Mouse (Mus musculus): Measurements from ENCODE around the gene Kif5c.

Kif5c gene

DNA sequence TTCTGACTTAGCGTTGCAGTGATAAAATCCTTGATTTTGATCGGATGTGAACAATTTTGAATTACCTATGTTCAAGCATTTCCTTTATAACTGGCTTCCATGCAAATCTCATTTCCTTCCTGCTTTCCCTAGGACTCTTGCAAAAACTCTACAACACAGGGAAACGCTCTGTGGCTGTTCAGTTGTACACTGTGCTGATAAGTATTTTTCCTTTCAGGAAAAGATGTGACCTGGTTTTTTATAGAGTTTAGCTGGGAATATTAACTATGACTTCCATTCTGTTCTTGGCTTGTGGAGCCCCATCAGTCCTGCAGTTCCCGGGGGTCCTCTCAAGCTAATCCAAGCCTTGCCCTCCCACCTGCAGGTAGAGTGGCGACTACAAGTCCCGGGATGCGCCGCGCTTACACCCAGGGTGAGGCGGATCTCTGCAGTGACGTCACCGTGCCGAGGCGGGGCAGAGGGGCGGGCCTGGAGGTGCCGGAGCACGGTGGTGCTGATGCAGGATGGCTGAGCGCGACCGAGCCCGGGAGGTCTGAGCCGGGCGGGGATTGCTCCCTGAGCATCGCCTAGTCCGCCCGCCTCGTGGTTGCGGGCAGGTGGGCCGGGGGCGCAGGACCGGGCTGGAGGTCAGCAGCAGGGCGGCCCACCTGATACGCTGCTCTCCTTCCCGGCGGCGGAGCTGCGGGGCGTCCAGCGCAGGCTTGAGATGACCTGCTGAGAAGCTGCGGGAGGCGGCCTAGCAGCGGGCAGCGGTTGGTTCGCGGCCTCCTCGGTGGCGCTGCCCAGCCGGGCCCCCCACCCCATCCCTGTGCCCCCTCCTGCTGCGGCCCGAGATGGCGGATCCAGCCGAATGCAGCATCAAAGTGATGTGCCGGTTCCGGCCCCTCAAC is at the start of gene Kif5c:
Gene Kif5c (plus strand): TSS at position 470 of the 890 bp plus-strand sequence.
- DNase-seq (ENCODE audit: low spot score) = peak; percentile 94

DNA sequence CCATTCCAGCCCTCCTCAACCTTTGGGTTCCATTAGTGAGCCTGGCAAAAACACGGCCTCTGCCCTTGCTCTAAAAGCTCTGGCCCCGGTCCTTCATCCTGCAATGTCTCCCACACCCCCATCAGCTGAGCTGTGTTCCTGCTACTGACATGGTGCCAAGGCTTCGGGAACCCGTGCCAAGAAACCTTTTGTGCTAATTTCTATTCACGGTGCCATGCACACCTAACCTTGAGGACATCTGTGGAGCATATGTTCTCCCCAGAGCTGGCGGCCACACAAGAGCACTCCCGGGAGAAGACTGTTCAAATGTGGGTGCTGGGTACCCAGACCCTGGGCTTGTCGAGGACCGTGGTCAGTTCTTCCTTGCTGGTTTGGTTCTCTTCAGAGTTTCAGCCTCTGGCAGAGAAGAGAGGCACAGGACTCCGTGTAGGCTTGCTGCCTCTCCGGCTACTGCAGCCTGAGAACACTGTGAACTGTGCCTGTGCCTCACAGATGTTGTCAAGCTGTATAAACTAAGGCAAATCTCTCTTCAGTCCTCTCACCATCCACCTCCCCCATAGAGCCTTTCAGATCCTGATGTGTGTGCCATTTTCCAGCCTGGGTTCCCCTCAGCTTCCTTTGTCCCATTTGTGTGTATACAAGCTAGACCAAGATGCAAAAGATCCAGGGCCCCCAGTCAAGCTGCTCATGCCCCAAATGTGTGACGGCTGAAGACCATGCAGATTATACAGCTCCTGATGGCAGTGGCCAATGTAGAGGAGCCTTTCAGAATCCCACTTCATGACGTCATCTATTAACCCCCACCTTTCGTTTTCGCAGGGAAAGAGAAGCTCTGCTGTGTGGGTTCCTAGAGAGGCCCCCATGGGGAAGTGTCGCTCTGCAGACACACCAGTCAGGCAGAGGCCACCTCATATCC is 49.0 kb upstream of the Kif5c start:
- peak; percentile 35 for DNase-seq (ENCODE audit: low spot score)

DNA sequence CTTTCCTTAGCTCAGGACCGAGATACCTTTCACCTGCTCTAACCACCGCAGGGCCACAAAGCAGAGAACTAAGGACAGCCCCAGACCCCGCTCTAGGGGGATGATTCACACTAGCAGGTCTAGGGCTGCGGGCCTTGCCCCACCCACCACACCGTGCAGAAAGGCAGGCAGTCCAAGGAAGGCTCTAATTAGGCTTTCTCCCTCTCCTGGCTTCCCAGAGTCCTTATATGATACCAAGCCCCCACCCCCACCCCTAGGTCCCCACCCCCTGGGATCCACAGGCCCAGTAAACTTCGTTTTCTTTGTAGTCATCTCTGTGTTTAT is 48.4 kb upstream of the Kif5c start:
- no peak for DNase-seq (ENCODE audit: low spot score)

DNA sequence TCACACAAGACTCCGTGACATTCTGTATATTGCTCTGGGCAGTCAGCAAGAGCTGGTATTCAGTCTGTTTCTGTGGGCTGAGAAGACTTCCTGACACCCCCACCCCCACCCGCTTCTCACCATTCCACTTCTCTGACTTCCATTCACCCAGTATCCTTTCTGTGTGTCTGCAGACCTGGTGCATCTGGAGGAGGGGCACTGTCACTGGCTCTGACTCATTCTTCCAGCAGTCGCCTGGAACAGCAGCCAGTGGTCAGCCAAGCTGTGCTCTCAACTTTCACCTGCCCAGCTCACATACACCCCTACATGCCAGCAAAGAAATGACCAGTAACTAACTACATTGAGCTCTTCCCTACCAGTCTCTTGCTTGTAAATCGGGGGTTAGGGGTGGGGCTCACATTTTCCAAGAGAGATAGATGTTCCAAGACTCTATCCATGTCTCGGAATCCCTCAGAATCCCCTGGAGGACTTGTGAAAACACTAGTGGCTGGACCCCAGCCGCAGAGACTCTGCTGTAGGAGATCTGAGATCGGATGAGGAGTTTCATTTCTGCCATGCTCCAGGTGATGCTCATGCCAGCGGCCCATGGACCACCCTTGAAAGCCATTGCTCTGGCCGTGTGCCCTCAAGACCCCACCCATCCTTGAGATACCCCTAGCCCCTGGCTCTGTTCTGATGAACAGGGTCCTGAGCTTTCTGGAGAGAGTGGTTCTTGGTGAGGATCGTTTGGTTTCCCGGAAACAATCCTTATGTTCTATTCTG is 47.8 kb upstream of the Kif5c start:
- no peak for DNase-seq (ENCODE audit: low spot score)

DNA sequence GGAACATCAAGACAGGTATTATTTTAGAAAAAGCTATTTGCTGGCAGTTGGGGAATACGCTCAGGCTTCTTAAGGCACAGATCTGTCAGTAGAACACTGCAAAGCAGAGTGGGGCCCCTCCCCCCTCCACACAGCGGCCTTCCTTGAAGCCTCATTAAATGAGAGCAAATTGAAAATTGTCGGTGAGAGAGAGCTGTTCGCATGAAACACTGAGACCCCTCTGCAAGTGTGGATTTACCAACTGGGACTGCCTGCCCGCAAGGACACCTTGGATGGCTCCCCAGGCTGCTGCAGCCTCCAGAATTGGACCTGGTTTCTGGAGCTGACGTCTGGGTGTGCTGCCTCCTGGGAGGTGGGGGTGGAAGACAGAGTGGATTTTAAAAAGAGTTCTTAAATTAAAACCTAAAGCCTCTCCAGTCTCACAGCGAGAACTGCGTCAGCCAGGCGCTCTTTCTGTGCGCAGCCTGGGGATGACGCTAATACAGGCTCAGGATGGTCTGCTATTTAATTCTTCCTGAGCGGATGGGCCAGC is 46.9 kb upstream of the Kif5c start:
- DNase-seq (ENCODE audit: low spot score) = peak; percentile 45

DNA sequence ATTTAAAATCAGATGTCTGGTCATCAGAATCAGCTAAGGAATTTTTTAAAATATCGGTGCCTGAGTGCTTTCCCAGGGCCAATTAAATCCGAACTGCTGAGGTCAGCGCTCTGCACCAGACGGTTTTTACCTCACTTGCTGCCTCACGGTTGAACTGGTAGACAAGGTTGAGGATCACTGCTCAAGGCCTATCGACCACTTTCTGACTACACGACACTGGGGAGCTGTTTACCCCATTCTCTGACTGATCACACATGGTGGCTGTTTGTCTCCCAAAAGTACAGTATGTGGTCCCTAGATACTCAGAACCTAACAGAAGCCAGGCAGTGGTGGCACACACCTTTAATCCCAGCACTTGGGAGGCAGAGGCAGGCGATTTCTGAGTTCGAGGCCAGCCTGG is 46.4 kb upstream of the Kif5c start:
- no peak for DNase-seq (ENCODE audit: low spot score)

DNA sequence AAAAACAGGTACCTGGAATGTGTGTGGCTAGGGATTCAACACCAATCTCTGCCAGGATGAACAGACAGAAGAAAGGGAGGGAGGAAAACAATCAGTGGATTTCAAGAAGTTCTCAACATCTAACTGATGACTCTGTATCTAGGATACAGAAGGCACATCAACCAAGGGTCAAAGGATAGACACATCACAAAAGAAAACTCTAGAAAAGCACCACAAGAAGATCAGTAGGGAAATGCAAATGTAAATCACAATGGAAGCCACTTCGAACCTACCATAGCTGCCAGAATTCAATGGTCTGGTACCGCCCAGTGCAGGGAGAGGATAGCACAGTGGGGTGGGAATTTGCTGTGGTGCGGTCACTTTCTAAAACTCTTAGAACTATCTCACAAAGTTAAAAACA is 45.8 kb upstream of the Kif5c start:
- DNase-seq (ENCODE audit: low spot score) = no peak

DNA sequence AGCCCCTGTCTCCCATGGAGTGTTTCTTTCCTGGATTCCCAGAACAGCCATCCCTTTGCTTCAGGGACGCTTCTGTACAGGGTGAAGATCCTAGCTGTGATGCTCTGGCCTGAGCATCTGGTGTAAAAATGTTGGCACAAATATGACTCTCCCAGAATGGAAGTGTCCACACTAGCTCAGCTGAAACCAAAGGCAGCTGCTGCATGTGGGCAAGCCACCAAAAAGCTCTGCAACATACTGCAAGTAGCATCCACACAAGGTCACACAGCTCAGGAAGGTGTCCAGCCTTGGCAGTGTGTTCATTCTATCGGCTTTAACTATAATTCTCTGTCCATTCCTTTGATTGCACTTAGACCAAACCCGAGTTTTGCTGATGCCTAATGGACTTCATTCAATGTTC is 38.5 kb upstream of the Kif5c start:
- no peak for DNase-seq (ENCODE audit: low spot score)

DNA sequence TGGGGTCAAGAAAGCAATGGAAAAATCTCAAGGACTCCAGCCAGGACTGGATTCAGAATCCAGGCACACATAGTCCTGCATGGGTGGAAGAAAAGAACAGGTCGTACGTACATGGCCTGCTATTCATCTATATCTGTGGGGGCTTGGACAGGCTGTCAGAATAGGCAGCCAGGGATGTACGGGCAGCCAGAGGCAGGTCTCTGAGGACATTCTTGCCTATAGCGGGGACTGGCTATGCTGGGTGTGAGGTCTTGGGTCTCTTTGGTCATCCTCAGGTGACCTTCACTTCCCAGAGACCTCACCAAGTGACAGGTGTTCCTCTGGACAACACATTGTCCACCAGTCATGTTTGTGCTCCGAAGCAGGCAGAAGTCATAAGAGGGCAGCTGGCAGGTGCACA is 36.6 kb upstream of the Kif5c start:
- DNase-seq (ENCODE audit: low spot score) = no peak

DNA sequence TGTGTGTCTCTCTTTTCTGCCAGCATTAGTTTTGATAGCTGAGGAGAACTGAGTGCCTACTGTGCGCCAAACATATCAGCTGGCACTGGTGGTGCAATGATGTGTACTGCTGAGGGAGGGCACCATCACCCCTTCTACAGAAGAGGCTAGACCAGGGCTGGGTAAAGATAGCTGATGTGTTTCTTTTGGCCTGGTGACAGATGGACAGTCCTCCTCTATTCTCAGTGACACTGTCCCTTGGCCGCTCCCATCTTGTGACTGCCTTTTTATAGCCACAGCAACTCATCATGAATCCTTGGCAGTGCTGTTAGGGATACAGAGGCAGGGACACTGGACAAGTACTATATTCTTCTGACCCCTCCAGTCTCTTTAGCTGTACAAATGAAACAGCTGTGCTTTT is 35.8 kb upstream of the Kif5c start:
- no peak for DNase-seq (ENCODE audit: low spot score)

DNA sequence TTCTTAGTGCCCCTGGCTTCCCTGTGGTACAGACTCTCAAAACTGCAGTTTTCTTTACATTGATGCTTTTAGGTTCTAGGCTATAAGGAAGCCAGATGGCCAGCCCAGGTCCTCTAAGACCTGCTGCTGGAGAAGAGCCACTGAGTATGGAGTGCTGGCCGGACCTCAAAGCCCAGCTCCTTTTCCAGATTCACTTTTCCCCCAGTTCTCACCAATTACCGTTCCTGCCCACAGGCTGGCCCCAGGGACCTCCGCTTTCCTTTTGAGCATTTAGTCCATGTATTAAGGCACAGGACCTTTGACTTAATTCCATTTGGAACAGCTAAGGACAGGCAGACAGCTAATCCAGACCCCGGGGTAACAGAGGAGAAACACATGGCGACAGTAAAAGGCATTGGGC is 28.6 kb upstream of the Kif5c start:
- DNase-seq (ENCODE audit: low spot score) = no peak

DNA sequence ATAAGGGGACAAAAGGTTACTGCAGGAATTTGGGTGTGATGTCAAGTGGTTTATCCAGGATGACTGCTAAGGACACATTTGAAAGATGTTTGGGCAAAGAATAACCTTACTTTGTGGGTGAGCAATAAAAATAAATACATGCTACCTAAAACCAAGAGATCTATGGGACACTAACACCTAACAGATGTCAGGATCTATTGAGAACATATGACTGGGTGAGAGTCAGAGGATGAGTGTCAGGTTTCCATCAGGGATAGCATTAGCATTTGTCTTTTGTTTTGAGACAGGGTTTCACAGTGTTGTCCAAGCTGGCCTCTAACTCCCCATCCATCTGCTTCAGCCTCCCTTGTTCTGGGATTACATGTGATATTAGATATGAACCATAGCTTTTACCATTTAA is 26.2 kb upstream of the Kif5c start:
- no peak for DNase-seq (ENCODE audit: low spot score)

DNA sequence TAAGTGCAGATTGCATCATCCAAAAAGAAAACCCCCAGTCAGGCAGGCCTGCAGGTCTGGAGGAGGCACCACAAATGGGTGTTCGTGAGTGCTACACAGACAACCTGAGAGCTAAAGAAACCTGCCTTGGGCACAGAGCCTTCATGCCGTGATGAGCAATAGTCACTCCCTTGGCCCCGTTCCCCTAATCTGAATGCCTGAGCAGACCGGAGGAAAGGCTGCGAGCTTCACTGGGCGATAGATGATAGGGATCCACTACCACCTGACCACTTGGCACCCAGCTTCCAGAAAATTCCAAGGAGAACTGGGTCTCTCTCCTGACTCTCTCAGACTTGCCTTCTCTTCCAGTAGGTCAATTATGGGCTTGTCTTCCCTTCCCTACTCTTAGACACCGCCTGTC is 24.2 kb upstream of the Kif5c start:
- DNase-seq (ENCODE audit: low spot score) = no peak

DNA sequence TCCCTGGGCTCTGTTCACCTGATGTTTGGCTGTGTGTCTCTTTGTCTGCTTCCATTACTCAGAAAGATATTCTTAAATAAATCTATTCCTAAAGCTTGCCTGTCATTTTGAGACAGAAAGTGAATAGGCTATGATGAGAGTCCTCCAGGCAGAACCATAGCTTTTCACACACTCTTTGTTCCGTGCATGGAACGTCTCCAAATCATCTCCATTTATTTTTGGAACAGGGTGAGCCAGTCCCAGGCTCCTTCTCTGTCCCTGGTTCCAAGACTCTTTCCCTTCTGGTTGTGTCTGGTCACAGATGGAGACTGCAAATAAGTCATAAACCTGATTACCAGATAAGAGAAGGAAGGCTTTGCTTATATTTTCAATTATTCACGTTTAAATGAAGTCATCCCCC is 22.8 kb upstream of the Kif5c start:
- DNase-seq (ENCODE audit: low spot score) = no peak

DNA sequence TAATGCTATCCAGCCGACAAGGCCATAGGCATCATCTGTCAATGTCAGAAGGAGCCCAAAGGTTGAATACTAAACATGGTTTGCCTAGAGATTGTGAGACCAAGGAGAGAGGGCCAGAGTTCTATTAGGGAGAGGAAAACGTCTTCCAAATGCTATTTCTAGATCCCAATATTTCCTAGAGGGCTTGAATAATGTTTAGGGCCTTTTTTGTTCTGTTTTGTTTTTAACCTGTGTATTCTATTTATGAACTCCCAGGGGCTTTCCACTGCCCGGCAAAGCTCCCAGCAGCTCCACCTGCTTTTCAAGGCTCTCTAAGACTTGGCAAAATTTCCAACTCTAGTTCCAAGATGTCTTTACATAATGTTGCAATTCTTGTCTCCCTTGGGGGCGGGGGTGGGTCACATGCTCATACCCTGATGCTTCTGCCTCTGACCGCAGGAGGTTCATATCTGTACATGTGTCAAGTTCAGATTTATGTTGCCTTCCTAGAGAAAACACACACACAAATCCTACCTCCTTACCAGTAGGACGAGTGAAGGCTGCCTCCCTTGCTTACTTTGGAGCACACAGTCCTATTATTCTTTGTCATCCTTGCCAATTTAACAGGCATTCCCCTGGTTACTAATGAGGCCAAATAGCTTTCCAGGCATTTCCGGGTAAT is 18.9 kb upstream of the Kif5c start:
- no peak for DNase-seq (ENCODE audit: low spot score)

DNA sequence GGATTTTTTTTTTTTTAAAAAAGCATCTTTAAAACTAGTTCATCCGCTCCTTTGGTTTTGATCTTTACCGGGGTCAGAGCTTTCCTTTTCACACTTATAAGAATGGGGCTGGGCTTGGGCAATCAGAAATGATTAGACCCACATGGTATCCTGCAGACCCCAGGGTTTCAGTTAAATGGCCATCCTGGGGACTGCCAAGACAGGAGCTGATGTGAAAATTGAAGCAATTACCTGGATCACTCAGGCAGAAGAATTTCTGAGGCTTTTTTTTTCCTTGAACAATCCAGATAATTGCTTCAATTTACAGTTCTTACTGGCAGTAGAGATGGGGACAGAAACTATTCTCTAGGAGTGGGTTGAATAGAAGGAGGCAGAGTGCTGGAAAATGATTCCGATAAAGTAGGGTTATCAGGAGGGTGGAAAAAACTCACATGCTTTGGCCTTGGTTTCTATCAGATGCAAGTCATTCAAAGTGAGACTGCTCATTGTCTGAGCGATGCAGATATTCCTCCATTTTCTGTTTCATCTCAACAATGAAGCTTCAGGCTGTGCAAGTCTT is 16.2 kb upstream of the Kif5c start:
- DNase-seq (ENCODE audit: low spot score) = no peak

DNA sequence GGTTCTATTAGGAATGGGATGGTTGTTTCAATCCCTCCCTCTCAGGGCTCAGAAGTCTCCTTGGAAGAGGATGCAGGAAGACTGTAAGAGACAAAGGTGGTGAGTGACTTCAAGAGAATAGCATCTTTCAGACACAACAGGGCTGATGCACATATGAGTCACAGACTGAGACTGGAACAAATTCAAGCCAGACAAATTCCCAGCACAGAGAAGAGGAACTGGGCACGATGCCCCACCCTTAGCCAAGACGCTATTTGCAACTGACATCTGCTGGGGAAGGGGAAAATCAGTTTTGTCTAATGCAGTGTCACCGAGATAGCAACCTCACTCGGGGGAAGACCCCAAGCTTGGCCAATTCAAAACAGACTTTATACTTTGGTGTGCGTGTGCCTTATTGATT is 9.5 kb upstream of the Kif5c start:
- peak; percentile 50 for DNase-seq (ENCODE audit: low spot score)

DNA sequence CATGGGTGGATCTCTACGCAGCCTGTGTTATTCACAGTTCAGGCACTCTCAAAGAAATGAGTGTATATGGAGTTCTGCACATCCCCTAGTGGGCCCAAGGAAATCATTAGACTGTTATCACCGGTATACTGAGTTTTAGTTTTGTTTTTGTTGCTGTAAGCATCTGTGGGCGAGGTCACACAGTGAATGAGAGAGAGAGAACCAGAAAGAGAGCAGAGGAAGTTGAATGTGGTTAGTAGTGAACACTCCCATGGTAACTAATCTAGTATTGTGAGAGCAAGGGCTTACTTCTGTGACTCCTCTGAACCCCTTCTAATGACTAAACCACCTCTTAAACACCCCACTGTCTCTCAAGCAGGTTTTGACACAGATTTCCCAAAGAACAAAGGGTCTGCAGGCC is 2.3 kb upstream of the Kif5c start:
- DNase-seq (ENCODE audit: low spot score) = no peak

DNA sequence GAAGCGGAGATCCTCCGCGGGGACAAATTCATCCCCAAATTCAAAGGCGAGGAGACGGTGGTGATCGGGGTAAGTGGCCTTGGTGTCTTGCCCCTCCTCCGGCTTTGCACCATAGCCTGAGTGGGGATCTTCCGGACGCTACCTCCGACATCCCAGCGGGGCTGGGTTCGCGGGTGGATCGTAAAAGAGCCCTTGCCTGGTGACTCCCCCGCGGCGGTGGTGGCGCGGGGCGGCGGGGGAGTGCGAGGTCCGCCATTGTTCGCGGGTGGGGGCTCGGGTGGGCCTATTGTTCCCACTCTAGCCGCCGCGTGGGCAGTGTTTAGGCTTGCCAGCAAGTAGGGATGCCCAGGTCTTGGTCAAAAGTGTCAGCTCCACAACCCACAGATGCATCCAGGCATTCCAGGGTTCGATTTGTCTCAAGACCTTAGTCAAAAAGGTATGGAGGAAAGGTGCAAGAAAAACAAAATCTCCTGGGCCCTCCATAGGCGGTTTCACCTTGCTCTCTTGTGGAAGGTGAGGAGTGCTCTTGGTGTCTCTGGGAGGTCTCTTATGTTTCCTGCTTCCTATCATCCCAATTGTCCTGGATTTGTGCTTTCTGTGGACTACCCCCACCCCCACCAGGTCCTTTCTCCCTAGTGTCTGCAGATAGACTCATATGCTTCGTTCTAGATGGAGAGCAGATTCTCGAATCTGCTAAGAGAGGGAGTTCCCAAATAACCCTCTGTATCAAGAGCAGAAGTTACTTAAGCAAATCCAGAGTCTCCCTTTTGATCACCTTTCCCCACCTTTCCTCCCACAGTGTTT is 823 bp downstream of the Kif5c start:
- no peak for DNase-seq (ENCODE audit: low spot score)

DNA sequence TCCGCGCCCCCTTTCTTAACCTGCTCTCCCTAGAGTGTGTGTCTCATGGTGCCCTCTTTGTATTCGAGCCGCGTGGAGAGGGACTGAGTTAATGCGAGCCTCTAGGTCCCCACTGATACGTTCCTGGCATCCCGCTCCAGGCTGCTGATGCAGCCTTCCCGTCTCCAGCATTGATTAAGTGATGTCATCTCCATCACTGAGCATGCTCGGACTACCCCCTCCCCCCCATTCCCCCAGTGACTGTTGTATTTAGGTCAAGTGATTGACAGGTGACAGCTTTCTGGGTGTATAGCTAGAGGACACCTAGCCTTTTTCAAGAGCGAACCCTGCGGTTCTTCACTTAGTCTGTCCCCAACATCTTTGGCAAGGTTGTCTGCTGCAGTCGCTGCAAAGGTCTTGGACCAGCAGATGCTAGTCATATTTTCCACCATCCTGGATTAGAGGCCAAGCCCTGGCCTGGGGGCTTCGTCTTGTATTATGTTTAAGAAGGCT is 1.6 kb downstream of the Kif5c start:
- peak; percentile 60 for DNase-seq (ENCODE audit: low spot score)
